Mouse (Mus musculus) heart, embryonic 15.5 days (tissue): ENCODE results near the gene Ablim2. TPM values are rescaled to one million over a fixed set of nuclear protein-coding genes. Genes with fewer than 3 reads are reported as not detected.

Source experiments
- ATAC-seq: fragments of 200-750 bp; cut with Nextera tagmentation; replicated peaks from 2 replicates; pipeline ENCODE4 v1.8.0; 2017; ENCODE audit warnings: low read depth, moderate TSS enrichment; ENCODE audit not compliant: insufficient number of reproducible peaks, insufficient read depth, low FRiP score
- H3K27ac ChIP-seq: fragments of 300-500 bp; sonication (generic); 2 replicates; pipeline ENCODE4 v1.5.1; 2015; ENCODE audit warnings: mild to moderate bottlenecking, inconsistent platforms
- H3K27me3 ChIP-seq: fragments of 300-500 bp; sonication (generic); 2 replicates; pipeline ENCODE4 v1.6.1; 2015; ENCODE audit warnings: inconsistent platforms
- H3K36me3 ChIP-seq: fragments of 300-500 bp; sonication (generic); 2 replicates; pipeline ENCODE4 v1.6.1; 2015; ENCODE audit warnings: mild to moderate bottlenecking, inconsistent platforms
- H3K4me1 ChIP-seq: fragments of 300-500 bp; sonication (generic); replicated peaks from 2 replicates; pipeline ENCODE4 v1.6.1; 2015; ENCODE audit warnings: inconsistent platforms
- H3K4me2 ChIP-seq: fragments of 300-500 bp; sonication (generic); 2 replicates; pipeline ENCODE4 v1.6.1; 2015; ENCODE audit warnings: inconsistent platforms, mild to moderate bottlenecking, moderate library complexity
- H3K4me3 ChIP-seq: fragments of 300-500 bp; sonication (generic); 2 replicates; pipeline ENCODE4 v1.5.1; 2015; ENCODE audit warnings: mild to moderate bottlenecking, inconsistent platforms
- H3K9ac ChIP-seq: fragments of 300-500 bp; sonication (generic); 2 replicates; pipeline ENCODE4 v1.6.1; 2015; ENCODE audit warnings: mild to moderate bottlenecking, inconsistent platforms
- H3K9me3 ChIP-seq: fragments of 300-500 bp; sonication (generic); replicated peaks from 2 replicates; pipeline ENCODE4 v1.6.1; 2016; ENCODE audit warnings: inconsistent platforms
- WGBS: fragments of 180-500 bp; shearing (Covaris S2); methylation state at CpG from one replicate; pipeline ENCODE4 v1.1.7; 2015; ENCODE audit warnings: mixed read lengths; 5-methylcytosine and 5-hydroxymethylcytosine counted together
- polyA plus RNA-seq: library from polyadenylated mRNA; unstranded; fragments of >200 nt; fragmentation: Nextera tagmentation; extraction: Ambion mirVana; gene quantifications from 2 replicates; pipeline ENCODE4 v1.2.1, GENCODE M21; 2015

Ablim2 gene
- polyA plus RNA-seq, 1 experiment from 2014 or later, result 4.3 TPM

DNA sequence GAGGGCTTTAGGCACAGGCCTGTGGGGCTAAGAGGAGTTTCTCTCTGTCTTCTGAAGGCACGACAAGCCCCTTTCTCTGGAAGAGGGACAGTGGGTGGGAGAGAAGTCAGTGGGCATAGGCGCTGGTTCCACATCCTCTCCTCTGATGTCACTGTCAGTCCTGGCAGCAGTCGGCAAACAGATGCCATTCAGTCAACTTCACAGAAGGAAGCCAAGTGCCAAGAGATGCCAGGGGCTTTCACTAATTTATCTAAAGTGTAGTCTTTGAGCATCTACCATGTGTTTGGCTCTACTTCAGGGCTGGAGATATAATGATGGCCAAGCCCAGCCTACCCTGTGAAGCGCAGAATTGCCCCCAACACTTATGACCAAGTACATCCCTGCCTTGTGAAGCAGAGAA, 95.8 kb downstream of the Ablim2 start:
- H3K9ac ChIP-seq, result no peak overlapping the region
- peaks cover 2% of the 10 kb centered on the region; the same call in 1 of the 2 replicates for H3K27me3 ChIP-seq
- no peaks in the 10 kb centered on the region for H3K36me3 ChIP-seq
- H3K4me1 ChIP-seq, result peaks cover 14% of the 10 kb centered on the region
- no peaks in the 10 kb centered on the region for H3K9me3 ChIP-seq
- no peak overlapping the region for H3K27ac ChIP-seq
- H3K4me2 ChIP-seq, result no peak overlapping the region
- 83% methylated on average over 4 of the region's 4 CpGs for WGBS
- ATAC-seq, result no peak
- H3K4me3 ChIP-seq, result no peak overlapping the region

DNA sequence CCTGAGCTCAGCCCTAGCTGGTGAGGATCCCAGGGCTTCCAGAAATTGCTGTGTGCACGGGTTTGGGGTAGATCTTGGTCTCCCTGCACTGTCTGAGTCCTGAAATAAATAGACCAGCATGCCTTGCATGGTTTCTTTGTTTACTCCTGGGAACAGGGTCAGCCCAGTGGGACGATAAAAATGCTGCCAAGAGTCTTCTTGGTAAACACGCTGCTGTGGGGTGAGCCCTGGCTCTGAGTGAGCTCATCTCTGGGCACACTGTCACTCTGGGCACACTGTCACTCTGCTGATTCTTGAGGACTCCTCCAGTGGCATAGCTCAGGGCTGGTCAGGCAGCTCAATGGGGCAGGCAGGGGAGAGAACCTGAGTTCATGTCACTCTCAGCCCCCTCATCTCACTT, 98.6 kb downstream of the Ablim2 start:
- Histone ChIP-seq H3K9ac (no peak overlapping the region), H3K27ac (no peak overlapping the region), H3K36me3 (no peaks in the 10 kb centered on the region), H3K27me3 (peaks cover 10% of the 10 kb centered on the region; the same call in 1 of the 2 replicates), H3K9me3 (no peaks in the 10 kb centered on the region), H3K4me3 (no peak overlapping the region), H3K4me1 (peaks cover 7% of the 10 kb centered on the region), H3K4me2 (no peak overlapping the region)
- 41% methylated on average over 3 of the region's 3 CpGs for WGBS
- no peak for ATAC-seq

- H3K27me3 ChIP-seq, result peaks cover 12% of the 10 kb centered on the region; the same call in 1 of the 2 replicates
- H3K4me2 ChIP-seq, result no peak overlapping the region
- WGBS, result 26% methylated on average over 6 of the region's 6 CpGs
- no peak for ATAC-seq
- H3K36me3 ChIP-seq, result no peaks in the 10 kb centered on the region
- no peak overlapping the region for H3K9ac ChIP-seq
- H3K4me1 ChIP-seq, result 0 out of 2 replicates have a peak, but pooled peaks cover 2% of the 10 kb centered on the region
- H3K27ac ChIP-seq, result no peak overlapping the region
- H3K9me3 ChIP-seq, result no peaks in the 10 kb centered on the region
- H3K4me3 ChIP-seq, result no peak overlapping the region
Observed at GRCm38 (mm10) chr5:35858069-35858468, 100.4 kb downstream of the Ablim2 start.

GRCm38 (mm10) chr5:35861456-35861855, 103.8 kb downstream of the Ablim2 start:
- Histone ChIP-seq H3K27me3 (peaks cover 17% of the 10 kb centered on the region), H3K4me3 (no peak overlapping the region), H3K27ac (no peak overlapping the region), H3K9ac (no peak overlapping the region), H3K4me1 (no peaks in the 10 kb centered on the region), H3K4me2 (no peak overlapping the region), H3K36me3 (no peaks in the 10 kb centered on the region), H3K9me3 (no peaks in the 10 kb centered on the region)
- ATAC-seq, result no peak
- WGBS, result 94% methylated on average over 2 of the region's 2 CpGs

DNA sequence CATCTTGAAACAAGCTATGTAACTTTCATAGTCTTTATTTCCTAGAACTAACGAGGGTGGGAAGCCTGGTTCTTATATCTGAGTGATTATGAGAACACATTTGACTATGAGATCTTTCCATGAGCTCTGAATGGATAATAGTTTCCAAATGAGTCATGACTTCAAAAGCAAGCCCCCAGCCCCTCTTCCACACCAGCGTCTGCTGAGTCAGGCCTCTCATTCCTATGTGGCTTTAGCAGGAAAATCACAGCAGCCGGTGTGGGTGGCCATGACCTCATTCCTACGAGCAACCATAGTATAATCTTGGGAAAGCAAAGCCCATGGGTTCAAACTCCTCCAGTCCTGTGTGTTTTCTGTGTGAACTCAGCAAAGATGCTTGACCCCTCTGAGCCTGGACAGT, 112.3 kb downstream of the Ablim2 start:
- Histone ChIP-seq H3K4me2 (no peak overlapping the region), H3K27me3 (no peaks in the 10 kb centered on the region), H3K4me1 (peaks cover 20% of the 10 kb centered on the region), H3K9me3 (no peaks in the 10 kb centered on the region), H3K36me3 (no peaks in the 10 kb centered on the region), H3K4me3 (no peak overlapping the region), H3K27ac (no peak overlapping the region), H3K9ac (no peak overlapping the region)
- no peak for ATAC-seq
- 61% methylated on average over 4 of the region's 4 CpGs for WGBS

DNA sequence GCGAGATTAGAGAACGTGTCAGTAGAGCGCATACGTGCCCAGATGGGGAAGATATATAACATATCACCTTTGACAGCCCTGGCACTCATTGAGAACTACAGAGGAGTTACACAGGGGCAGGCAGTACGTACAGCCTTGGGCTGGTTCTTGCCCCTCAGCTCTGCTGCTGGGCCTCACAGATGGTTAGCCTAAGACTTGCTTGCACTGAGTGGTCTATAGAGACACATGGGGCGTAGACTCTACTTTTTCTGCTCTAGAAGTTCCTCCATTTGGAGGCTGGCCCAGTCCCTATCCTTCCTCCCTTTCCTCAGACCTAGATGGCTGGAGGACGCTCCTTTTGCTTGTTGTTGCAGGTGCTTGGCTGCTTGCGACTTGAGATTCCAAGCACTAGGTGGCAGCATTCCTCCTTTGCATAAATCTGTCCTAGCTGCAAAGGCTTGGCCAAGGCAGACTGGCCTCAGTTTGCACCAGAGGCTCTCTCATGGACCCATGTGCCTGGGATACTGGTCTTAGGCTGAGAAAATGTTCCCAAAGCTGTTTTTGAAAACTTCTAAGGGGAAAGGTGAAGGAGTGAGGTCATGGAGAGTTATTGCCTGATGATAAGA, 112.8 kb downstream of the Ablim2 start:
- 0 out of 2 replicates have a peak, but pooled peaks have one; percentile 40 for ATAC-seq
- Histone ChIP-seq H3K4me3 (no peak overlapping the region), H3K9me3 (no peaks in the 10 kb centered on the region), H3K27me3 (no peaks in the 10 kb centered on the region), H3K4me1 (peaks cover 22% of the 10 kb centered on the region), H3K9ac (no peak overlapping the region), H3K4me2 (no peak overlapping the region), H3K27ac (no peak overlapping the region), H3K36me3 (no peaks in the 10 kb centered on the region)
- 56% methylated on average over 8 of the region's 8 CpGs for WGBS

DNA sequence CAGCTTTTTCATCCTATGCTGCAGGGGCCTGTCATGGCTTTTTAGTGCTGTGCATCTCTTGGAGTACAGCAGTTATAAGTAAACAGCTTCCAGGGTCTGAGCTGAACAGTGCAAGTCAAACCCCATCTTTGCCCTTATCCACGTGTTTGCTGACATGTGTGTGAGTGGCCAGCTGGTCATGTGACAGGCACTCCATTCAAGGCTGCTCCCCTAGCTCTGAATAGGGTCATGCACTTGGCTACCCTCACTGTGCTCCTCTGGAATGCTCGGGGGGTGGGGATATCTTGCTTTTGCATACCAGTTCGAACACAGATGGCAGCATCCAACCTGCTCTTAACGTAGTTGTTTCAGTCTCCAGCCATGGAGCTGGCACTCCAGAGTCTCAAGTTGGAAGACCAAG, 115.7 kb downstream of the Ablim2 start:
- no peaks in the 10 kb centered on the region for H3K27me3 ChIP-seq
- no peak overlapping the region for H3K4me3 ChIP-seq
- H3K9ac ChIP-seq, result no peak overlapping the region
- H3K4me1 ChIP-seq, result peaks cover 29% of the 10 kb centered on the region
- H3K27ac ChIP-seq, result no peak overlapping the region
- H3K9me3 ChIP-seq, result no peaks in the 10 kb centered on the region
- no peaks in the 10 kb centered on the region for H3K36me3 ChIP-seq
- peak; percentile 41; the same call in 1 of the 2 replicates for ATAC-seq
- 22% methylated on average over 4 of the region's 4 CpGs for WGBS
- no peak overlapping the region for H3K4me2 ChIP-seq

DNA sequence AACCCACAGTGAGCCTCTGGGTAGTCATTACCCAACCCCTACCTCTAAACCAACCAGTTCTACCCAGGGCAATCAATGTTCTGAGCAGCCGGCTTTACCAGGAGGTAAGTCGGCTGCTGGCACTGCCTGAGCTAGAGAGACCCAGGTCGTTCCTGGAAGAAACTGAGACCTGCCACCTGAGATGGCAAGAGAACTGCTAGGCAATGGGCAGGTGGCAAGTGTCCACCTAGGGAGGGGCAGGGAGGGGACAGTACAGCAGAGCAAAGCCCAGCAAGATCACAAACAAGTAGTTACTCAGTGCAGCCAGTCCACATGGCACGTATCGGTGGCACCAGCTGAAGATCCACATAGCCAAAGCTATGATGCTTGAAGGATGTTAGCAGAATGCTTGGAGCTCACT, 118.6 kb downstream of the Ablim2 start:
- no peak overlapping the region for H3K9ac ChIP-seq
- no peak overlapping the region for H3K4me2 ChIP-seq
- peaks cover 38% of the 10 kb centered on the region for H3K4me1 ChIP-seq
- no peaks in the 10 kb centered on the region for H3K9me3 ChIP-seq
- H3K4me3 ChIP-seq, result no peak overlapping the region
- no peak for ATAC-seq
- 84% methylated on average over 5 of the region's 5 CpGs for WGBS
- H3K27ac ChIP-seq, result no peak overlapping the region
- no peaks in the 10 kb centered on the region for H3K36me3 ChIP-seq
- no peaks in the 10 kb centered on the region for H3K27me3 ChIP-seq

DNA sequence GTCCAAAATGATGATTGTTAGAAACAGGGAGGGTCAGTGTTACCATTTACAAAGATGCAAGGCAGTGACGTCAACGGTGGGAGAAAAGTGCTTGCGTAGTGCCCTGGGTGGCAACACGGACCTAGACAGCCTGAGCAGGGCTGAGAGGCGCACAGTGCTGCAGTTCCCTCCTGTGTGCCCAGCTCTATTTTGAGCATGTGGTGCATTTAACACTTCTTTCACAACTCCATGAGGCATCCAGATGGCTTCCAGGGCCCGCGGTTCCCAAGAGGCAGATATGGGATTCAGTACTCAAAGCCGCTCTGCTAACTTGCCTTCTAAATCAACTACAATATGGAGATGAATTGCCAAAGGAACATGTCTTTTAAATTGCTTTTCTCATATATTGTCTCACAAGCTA, 121.5 kb downstream of the Ablim2 start:
- Histone ChIP-seq H3K9ac (no peak overlapping the region), H3K4me1 (peaks cover 27% of the 10 kb centered on the region), H3K27ac (no peak overlapping the region), H3K4me3 (no peak overlapping the region), H3K9me3 (no peaks in the 10 kb centered on the region), H3K27me3 (no peaks in the 10 kb centered on the region), H3K4me2 (no peak overlapping the region), H3K36me3 (no peaks in the 10 kb centered on the region)
- 62% methylated on average over 8 of the region's 8 CpGs for WGBS
- ATAC-seq, result no peak

- Histone ChIP-seq H3K9ac (no peak overlapping the region), H3K4me1 (peaks cover 18% of the 10 kb centered on the region), H3K36me3 (no peaks in the 10 kb centered on the region), H3K4me3 (no peak overlapping the region), H3K27ac (no peak overlapping the region), H3K4me2 (no peak overlapping the region), H3K9me3 (no peaks in the 10 kb centered on the region), H3K27me3 (no peaks in the 10 kb centered on the region)
- no peak for ATAC-seq
- 50% methylated on average over 9 of the region's 9 CpGs for WGBS
Observed at GRCm38 (mm10) chr5:35882391-35882790, 124.7 kb downstream of the Ablim2 start.

GRCm38 (mm10) chr5:35884262-35884661, 126.6 kb downstream of the Ablim2 start:
- peaks cover 5% of the 10 kb centered on the region for H3K4me1 ChIP-seq
- no peaks in the 10 kb centered on the region for H3K27me3 ChIP-seq
- no peak for ATAC-seq
- H3K9ac ChIP-seq, result no peak overlapping the region
- no peak overlapping the region for H3K4me2 ChIP-seq
- WGBS, result 46% methylated on average over 11 of the region's 11 CpGs
- H3K27ac ChIP-seq, result no peak overlapping the region
- H3K36me3 ChIP-seq, result no peaks in the 10 kb centered on the region
- no peak overlapping the region for H3K4me3 ChIP-seq
- no peaks in the 10 kb centered on the region for H3K9me3 ChIP-seq

- Histone ChIP-seq H3K27me3 (no peaks in the 10 kb centered on the region), H3K4me3 (no peak overlapping the region), H3K9ac (no peak overlapping the region), H3K9me3 (no peaks in the 10 kb centered on the region), H3K27ac (no peak overlapping the region), H3K4me1 (peaks cover 3% of the 10 kb centered on the region), H3K4me2 (no peak overlapping the region), H3K36me3 (no peaks in the 10 kb centered on the region)
- 84% methylated on average over 5 of the region's 5 CpGs for WGBS
- ATAC-seq, result no peak
Observed at GRCm38 (mm10) chr5:35884689-35885088, 127.0 kb downstream of the Ablim2 start.
